Mouse (Mus musculus) midbrain, embryonic 14.5 days (tissue): Measurements from ENCODE around the gene Ptprm. TPM values are rescaled to one million over a fixed set of nuclear protein-coding genes. Genes with fewer than 3 reads are reported as not detected.

ENCODE experiments used
- ATAC-seq: fragments of 200-750 bp; cut with Nextera tagmentation; 2 replicates; pipeline ENCODE4 v1.8.0; 2017; ENCODE audit warnings: moderate number of reproducible peaks, moderate library complexity; ENCODE audit not compliant: low FRiP score, low TSS enrichment
- DNase-seq: peaks from one replicate; pipeline ENCODE4 v3.0.0-alpha.2; 2015
- H3K27ac ChIP-seq: fragments of 300-500 bp; sonication (generic); replicated peaks from 2 replicates; pipeline ENCODE4 v1.5.1; 2014; ENCODE audit warnings: mild to moderate bottlenecking, low read depth, low read length, moderate library complexity
- H3K27me3 ChIP-seq: fragments of 300-500 bp; sonication (generic); 2 replicates; pipeline ENCODE4 v1.6.1; 2014; ENCODE audit warnings: low read length, control low read depth, mixed read lengths; ENCODE audit not compliant: control insufficient read depth, insufficient read depth
- H3K36me3 ChIP-seq: fragments of 300-500 bp; sonication (generic); 2 replicates; pipeline ENCODE4 v1.6.1; 2014; ENCODE audit warnings: low read length, control low read depth; ENCODE audit not compliant: control insufficient read depth, insufficient read depth
- H3K4me1 ChIP-seq: fragments of 300-500 bp; sonication (generic); 2 replicates; pipeline ENCODE4 v1.6.1; 2014; ENCODE audit warnings: mild to moderate bottlenecking, antibody characterized with exemption, low read length, control low read depth; ENCODE audit not compliant: control insufficient read depth, insufficient read depth
- H3K4me2 ChIP-seq: fragments of 300-500 bp; sonication (generic); 2 replicates; pipeline ENCODE4 v1.6.1; 2014; ENCODE audit warnings: mild to moderate bottlenecking, low read length, moderate library complexity
- H3K4me3 ChIP-seq: fragments of 300-500 bp; sonication (generic); replicated peaks from 2 replicates; pipeline ENCODE4 v1.5.1; 2014; ENCODE audit warnings: low read depth, low read length
- H3K9ac ChIP-seq: fragments of 300-500 bp; sonication (generic); replicated peaks from 2 replicates; pipeline ENCODE4 v1.6.1; 2014; ENCODE audit warnings: mild to moderate bottlenecking, low read length, moderate library complexity
- H3K9me3 ChIP-seq: fragments of 300-500 bp; sonication (generic); 2 replicates; pipeline ENCODE4 v1.6.1; 2016; ENCODE audit warnings: low read length, control low read depth, mixed read lengths; ENCODE audit not compliant: control insufficient read depth
- WGBS: fragments of 180-500 bp; shearing (Covaris S2); extraction: QIAGEN DNeasy Blood & Tissue Kit; methylation state at CpG from one replicate; pipeline ENCODE4 v1.1.7; 2014; 5-methylcytosine and 5-hydroxymethylcytosine counted together
- polyA plus RNA-seq: library from polyadenylated mRNA; unstranded; fragments of >200 nt; fragmentation: Nextera tagmentation; extraction: Ambion mirVana; gene quantifications from 2 replicates; pipeline ENCODE4 v1.2.1, GENCODE M21; 2014

Gene Ptprm
- polyA plus RNA-seq, 1 experiment from 2014 or later: 22.8 TPM

DNA sequence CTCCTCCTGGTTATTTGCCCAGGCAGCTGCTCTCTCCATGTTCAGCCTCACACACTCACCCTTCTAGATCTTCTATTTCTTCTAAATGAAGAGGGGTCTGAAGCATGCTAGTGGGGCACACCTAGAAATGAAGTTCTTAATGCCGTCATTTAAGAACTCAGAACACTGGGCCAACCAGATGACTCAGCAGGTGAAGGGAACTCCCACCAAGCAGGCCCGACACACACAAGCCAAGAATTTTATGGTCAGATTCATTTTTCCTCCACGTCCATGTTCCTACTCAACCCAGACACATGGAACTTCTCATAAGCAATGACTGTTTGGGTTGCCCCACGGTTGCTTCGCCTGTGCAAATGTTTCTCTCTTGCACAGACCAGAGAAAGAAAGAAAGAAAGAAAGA is 230.5 kb downstream of the Ptprm start:
- no peak overlapping the region for H3K9ac ChIP-seq
- DNase-seq: no peak
- H3K4me1 ChIP-seq: peaks cover 5% of the 10 kb centered on the region; the same call in 1 of the 2 replicates
- H3K9me3 ChIP-seq: no peaks in the 10 kb centered on the region
- H3K4me2 ChIP-seq: no peak overlapping the region
- no peak overlapping the region for H3K4me3 ChIP-seq
- H3K36me3 ChIP-seq: no peaks in the 10 kb centered on the region
- no peaks in the 10 kb centered on the region for H3K27me3 ChIP-seq
- WGBS: 88% methylated on average over 5 of the region's 5 CpGs
- no peak for ATAC-seq
- no peak overlapping the region for H3K27ac ChIP-seq

DNA sequence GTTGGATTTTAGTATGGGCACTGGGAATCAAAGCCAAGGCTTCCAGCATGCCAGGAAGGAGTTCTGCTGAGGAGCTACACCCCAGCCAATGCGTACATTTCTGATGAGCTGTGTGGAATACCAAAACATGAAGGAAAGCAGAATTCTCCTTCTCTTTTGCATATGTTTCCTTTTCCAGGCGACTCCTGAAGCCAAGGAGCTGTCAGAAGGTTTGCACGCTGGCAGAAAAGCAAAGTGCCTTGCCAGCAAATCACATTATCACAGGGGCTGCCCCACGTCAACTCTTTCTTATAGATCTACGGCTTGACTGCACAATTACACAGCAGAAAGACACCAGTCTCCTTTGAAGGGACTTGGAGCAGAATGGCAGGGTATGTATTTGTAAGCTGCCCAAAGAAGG is 233.4 kb downstream of the Ptprm start:
- H3K27ac ChIP-seq: no peak overlapping the region
- H3K4me2 ChIP-seq: no peak overlapping the region
- no peaks in the 10 kb centered on the region for H3K27me3 ChIP-seq
- peaks cover 5% of the 10 kb centered on the region; the same call in 1 of the 2 replicates for H3K4me1 ChIP-seq
- DNase-seq (peak; percentile 34), ATAC-seq (no peak)
- no peaks in the 10 kb centered on the region for H3K36me3 ChIP-seq
- WGBS: 45% methylated on average over 5 of the region's 5 CpGs
- no peaks in the 10 kb centered on the region for H3K9me3 ChIP-seq
- no peak overlapping the region for H3K9ac ChIP-seq
- no peak overlapping the region for H3K4me3 ChIP-seq

DNA sequence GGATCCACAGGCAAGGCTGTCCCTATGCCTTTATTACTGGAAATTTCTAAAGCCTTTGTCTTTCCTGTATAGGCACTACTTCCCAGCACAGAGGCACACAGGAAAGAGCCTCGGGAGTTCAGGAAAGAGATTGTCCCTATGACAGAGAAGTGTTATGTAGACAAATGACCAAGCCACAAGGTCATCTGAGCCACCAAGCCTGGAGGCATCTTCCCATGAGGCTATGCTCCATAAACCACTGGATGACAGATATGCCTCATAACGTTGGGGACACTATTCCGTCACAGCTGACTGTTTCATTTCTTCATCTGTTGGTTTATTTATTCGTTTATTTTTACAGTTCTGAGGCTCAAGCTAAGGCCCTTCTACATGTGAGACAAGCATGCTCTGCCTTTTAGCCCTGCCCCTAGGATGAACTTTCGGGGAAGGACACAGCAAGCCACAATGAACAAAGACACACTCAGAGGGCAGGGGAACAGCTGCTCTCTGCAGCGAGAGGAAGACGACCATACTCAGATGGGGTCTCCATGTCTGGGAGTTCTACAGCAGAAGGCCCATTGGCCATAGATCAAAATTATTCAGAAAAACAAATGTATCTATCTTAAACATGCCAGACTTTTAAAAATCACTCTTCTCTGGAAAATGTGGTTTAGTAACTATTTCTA is 235.4 kb downstream of the Ptprm start:
- Histone ChIP-seq H3K9me3 (no peaks in the 10 kb centered on the region), H3K27ac (no peak overlapping the region), H3K4me2 (no peak overlapping the region), H3K9ac (no peak overlapping the region), H3K4me1 (peaks cover 5% of the 10 kb centered on the region; the same call in 1 of the 2 replicates), H3K27me3 (no peaks in the 10 kb centered on the region), H3K36me3 (no peaks in the 10 kb centered on the region), H3K4me3 (no peak overlapping the region)
- no peak for DNase-seq
- WGBS: 59% methylated on average over 7 of the region's 7 CpGs
- no peak for ATAC-seq

DNA sequence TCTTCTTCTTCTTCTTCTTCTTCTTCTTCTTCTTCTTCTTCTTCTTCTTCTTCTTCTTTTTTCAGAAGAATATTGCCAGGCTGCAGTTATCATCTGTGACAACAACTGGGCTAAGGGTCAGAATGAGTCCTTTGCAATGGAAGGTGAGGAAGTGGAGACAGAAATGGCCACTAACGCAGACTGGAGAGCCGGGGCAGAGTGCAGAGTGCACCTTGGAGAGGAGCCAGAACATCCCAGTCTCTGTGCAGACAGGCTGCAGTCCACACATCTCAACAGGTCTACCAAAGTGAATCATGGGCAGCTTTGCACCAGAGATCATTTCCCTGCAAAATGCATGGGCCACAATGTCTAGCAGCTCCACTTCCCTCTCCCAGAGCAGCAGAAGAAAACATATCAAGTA is 239.4 kb downstream of the Ptprm start:
- no peak overlapping the region for H3K9ac ChIP-seq
- no peaks in the 10 kb centered on the region for H3K36me3 ChIP-seq
- no peaks in the 10 kb centered on the region for H3K9me3 ChIP-seq
- ATAC-seq: no peak
- no peak for DNase-seq
- 88% methylated on average over 2 of the region's 2 CpGs for WGBS
- H3K4me2 ChIP-seq: no peak overlapping the region
- H3K4me1 ChIP-seq: peaks cover 3% of the 10 kb centered on the region; the same call in 1 of the 2 replicates
- no peak overlapping the region for H3K27ac ChIP-seq
- no peak overlapping the region for H3K4me3 ChIP-seq
- H3K27me3 ChIP-seq: no peaks in the 10 kb centered on the region

DNA sequence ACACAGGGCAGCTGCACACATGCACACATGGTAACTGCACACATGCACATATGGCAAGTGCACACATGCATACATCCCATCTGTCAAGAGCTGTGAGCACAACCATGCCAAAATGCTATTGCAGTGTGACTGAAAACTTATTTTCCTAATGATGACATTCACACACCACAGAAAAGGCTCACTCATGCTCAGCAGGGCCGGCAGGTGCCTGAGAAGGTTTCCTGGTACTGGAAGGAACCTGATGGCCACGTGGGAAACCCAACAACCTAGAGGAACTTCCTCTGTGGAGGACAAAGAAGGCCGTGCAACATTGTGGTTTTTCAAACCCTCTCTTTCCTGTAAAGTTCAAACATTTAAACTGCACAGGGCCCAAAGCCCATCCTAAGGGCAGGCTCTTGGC is 241.6 kb downstream of the Ptprm start:
- 81% methylated on average over 3 of the region's 3 CpGs for WGBS

DNA sequence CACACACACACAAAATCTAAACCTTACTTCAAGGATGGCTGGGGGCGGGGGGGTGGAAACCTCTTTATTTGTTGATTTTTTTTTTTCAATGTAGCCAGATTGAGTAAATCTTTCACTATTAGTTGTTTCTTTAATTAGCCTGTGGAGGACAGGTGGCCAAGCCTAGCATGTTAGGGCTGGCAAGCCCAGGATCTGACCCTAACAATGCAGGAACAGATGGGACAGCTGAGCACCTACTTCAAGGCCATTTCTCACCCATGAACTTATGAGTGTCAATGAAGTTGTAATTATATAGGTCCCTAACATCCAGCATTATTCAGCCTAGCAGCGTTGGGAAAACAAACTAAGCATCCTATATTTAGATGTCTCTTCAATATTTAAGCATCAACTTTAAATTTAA is 248.1 kb downstream of the Ptprm start:
- Histone ChIP-seq H3K27ac (no peak overlapping the region), H3K27me3 (no peaks in the 10 kb centered on the region), H3K4me1 (no peaks in the 10 kb centered on the region), H3K4me2 (no peak overlapping the region), H3K4me3 (no peak overlapping the region), H3K9me3 (no peaks in the 10 kb centered on the region), H3K36me3 (no peaks in the 10 kb centered on the region), H3K9ac (no peak overlapping the region)
- 91% methylated on average over 2 of the region's 2 CpGs for WGBS
- DNase-seq (no peak), ATAC-seq (no peak)

More for the DNA sequence above, 241.6 kb downstream of the Ptprm start:
- Histone ChIP-seq H3K9ac (no peak overlapping the region), H3K27me3 (no peaks in the 10 kb centered on the region), H3K27ac (no peak overlapping the region), H3K4me2 (no peak overlapping the region), H3K4me3 (no peak overlapping the region), H3K36me3 (no peaks in the 10 kb centered on the region), H3K9me3 (no peaks in the 10 kb centered on the region), H3K4me1 (no peaks in the 10 kb centered on the region)
- DNase-seq: no peak
- no peak for ATAC-seq

DNA sequence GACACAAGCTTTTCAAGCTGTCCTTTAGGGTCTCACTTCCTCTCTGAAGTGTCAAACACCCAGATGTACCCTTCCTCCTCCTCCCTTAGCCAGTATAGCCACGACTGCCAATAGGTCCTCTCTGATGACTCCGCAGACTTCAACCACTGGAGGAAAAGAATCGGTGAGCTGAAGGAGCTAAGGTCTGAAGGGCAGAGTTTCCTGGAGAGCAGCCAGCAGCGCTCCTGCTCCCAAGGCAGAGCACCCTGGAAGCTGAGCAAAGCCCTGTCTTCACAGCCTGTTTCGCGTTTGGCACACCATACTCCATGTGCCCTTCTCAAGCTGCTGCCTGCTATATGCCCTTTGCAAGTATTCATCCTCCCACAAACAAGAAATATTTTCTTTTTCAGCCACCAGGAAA is 252.2 kb downstream of the Ptprm start:
- no peaks in the 10 kb centered on the region for H3K4me1 ChIP-seq
- no peaks in the 10 kb centered on the region for H3K9me3 ChIP-seq
- no peak overlapping the region for H3K27ac ChIP-seq
- DNase-seq (no peak), ATAC-seq (no peak)
- H3K36me3 ChIP-seq: no peaks in the 10 kb centered on the region
- no peak overlapping the region for H3K4me3 ChIP-seq
- no peaks in the 10 kb centered on the region for H3K27me3 ChIP-seq
- WGBS: 88% methylated on average over 6 of the region's 6 CpGs
- H3K9ac ChIP-seq: no peak overlapping the region
- no peak overlapping the region for H3K4me2 ChIP-seq

DNA sequence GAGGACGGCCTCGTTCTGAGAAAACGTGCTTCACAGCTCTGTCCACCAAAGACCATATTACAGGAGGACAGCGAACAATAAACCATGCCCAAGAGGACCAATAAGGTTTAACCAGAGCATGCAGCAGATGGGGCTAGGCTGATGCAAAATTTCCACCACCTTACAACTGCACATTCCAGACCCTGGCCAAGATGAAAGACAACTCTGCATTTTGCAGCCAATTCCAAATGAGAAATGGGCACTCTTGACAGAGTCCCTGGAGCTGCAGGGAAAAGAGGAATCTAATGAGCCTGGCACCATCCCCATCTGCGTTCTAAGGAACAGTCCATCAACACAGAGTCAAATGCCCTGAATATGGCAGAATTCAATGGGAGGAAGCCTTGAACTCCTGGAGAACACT is 263.3 kb downstream of the Ptprm start:
- 0 out of 2 replicates have a peak overlapping the region, but pooled peaks have one; percentile 43 for H3K27ac ChIP-seq
- 80% methylated on average over 5 of the region's 5 CpGs for WGBS
- H3K4me3 ChIP-seq: no peak overlapping the region
- ATAC-seq (no peak), DNase-seq (no peak)
- H3K4me2 ChIP-seq: no peak overlapping the region
- H3K36me3 ChIP-seq: no peaks in the 10 kb centered on the region
- H3K4me1 ChIP-seq: no peaks in the 10 kb centered on the region
- no peaks in the 10 kb centered on the region for H3K27me3 ChIP-seq
- no peak overlapping the region for H3K9ac ChIP-seq
- H3K9me3 ChIP-seq: no peaks in the 10 kb centered on the region

DNA sequence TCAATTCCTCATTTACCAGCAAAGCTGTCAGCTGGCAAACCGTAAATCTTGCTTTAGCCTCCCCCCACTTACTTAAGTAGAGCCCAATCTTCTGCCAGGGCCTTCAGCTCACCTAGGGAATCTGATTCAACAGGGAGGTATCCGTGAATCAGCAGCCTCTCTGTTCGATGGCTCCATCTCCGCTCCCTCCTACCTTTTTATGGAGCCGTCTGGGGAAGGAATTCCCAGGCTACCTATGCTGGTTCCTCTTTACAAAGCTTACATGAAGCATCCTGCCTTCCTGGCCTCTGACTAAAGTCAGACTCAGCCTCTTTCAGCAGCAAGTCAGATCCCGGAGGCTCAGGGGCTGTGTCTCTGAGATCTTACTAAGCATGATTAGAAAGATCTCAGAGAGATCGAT is 264.1 kb downstream of the Ptprm start:
- 79% methylated on average over 7 of the region's 7 CpGs for WGBS
- DNase-seq (peak; percentile 48), ATAC-seq (no peak)
- Histone ChIP-seq H3K27me3 (no peaks in the 10 kb centered on the region), H3K4me2 (no peak overlapping the region), H3K4me3 (no peak overlapping the region), H3K36me3 (no peaks in the 10 kb centered on the region), H3K9me3 (no peaks in the 10 kb centered on the region), H3K9ac (no peak overlapping the region), H3K27ac (no peak overlapping the region), H3K4me1 (no peaks in the 10 kb centered on the region)
